In the genomic region with DNA sequence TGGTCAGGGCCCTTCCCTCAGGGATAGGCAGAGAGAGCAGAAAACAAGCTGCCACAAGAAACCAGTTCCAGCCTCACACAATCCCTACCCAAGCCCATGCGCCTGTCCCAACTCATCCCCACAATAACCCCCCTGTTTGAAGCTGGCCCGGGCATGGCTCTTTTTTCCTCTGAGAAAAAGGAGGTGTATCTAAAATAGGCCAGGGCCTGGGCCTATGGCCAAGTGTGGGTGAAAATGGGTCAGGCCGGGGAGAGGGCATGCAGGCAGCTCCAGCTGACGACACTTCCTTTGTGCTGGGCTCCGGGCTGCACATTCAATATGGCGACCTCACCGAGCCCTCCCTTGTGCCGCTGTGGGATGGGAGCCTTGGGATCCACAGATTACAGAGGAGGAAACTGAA, we compare ENCODE assay signal across 10 mouse cellular contexts. TPM values are rescaled to one million over a fixed set of nuclear protein-coding genes. Genes with fewer than 3 reads are reported as not detected.
A peak's percentile ranks its signal among the peaks of the same experiment; 100 is the strongest.
DNase-seq lines count a peak whose midpoint lies in the region; ATAC-seq lines count a peak whose summit lies in the region.
"Had no signal": no experiment of that assay in that cellular context is flagged by ENCODE, and none has a peak within 500 bp of the region (broad histone marks: within the 10 kb centered on the region; RNA-seq: fewer than 3 reads in every experiment).

No protein-coding gene starts in this region.

- H3K9ac ChIP-seq in heart, embryonic 11.5 days (ENCODE audit: low read depth, low read length): no peak overlapping the region
- H3K9ac ChIP-seq in heart, embryonic 14.5 days (ENCODE audit: low read length): no peak overlapping the region
- H3K9ac ChIP-seq: forebrain, postnatal 0 days had no signal

- H3K27ac ChIP-seq in heart, embryonic 11.5 days (ENCODE audit: low read depth, low read length): no peak overlapping the region
- no peak overlapping the region for H3K27ac ChIP-seq in heart, embryonic 14.5 days (replicated peaks in 1 of 2; ENCODE audit: control insufficient read depth in 1 of 2, insufficient read depth in 1 of 2, low read depth in 2 of 2, low read length in 2 of 2)
- no peak overlapping the region; the same call in 1 of the 2 replicates for H3K27ac ChIP-seq in embryonic facial prominence, embryonic 10.5 days (replicated peaks)

- no peak overlapping the region for H3K4me2 ChIP-seq in heart, embryonic 11.5 days
- H3K4me2 ChIP-seq in heart, embryonic 14.5 days (ENCODE audit: low read length): no peak overlapping the region

- intact Hi-C loops in left cerebral cortex, postnatal 4 days (cut with DNase I): no loop called here

- no peaks in the 10 kb centered on the region for H3K9me3 ChIP-seq in heart, embryonic 11.5 days (replicated peaks; ENCODE audit: control insufficient read depth, low read length)
- peaks cover 5% of the 10 kb centered on the region; the same call in 1 of the 2 replicates for H3K9me3 ChIP-seq in heart, embryonic 14.5 days (ENCODE audit: control insufficient read depth, low read length)
- H3K9me3 ChIP-seq in embryonic facial prominence, embryonic 10.5 days: no peaks in the 10 kb centered on the region

- ATAC-seq in heart, embryonic 11.5 days (replicated peaks; ENCODE audit: insufficient number of reproducible peaks, low FRiP score, low TSS enrichment): no peak
- ATAC-seq in heart, embryonic 14.5 days (ENCODE audit: insufficient number of reproducible peaks, insufficient read depth, low FRiP score, low read depth): 0 out of 2 replicates have a peak, but pooled peaks have one; percentile 12
- ATAC-seq: forebrain, postnatal 0 days had no signal

- no peaks in the 10 kb centered on the region for H3K27me3 ChIP-seq in heart, embryonic 11.5 days (ENCODE audit: control insufficient read depth, insufficient read depth, low read length)
- H3K27me3 ChIP-seq in heart, embryonic 14.5 days (ENCODE audit: control insufficient read depth, insufficient read depth, low read length): no peaks in the 10 kb centered on the region
- H3K27me3 ChIP-seq in embryonic facial prominence, embryonic 10.5 days (replicated peaks; ENCODE audit: low read depth, poor library complexity, severe bottlenecking): no peaks in the 10 kb centered on the region

- WGBS in heart, embryonic 11.5 days (ENCODE audit: insufficient replicate concordance): 85% methylated on average over 8 of the region's 8 CpGs
- WGBS in heart, embryonic 14.5 days: 55% methylated on average over 8 of the region's 8 CpGs
- 92% methylated on average over 8 of the region's 8 CpGs for WGBS in embryonic facial prominence, embryonic 10.5 days

- H3K4me1 ChIP-seq in heart, embryonic 11.5 days (ENCODE audit: control insufficient read depth, insufficient read depth, low read length): peaks cover 7% of the 10 kb centered on the region
- peaks cover 17 to 26% of the 10 kb centered on the region in 2 experiments for H3K4me1 ChIP-seq in heart, embryonic 14.5 days (ENCODE audit: control insufficient read depth in 2 of 2, insufficient read depth in 2 of 2, low read length in 2 of 2)
- H3K4me1 ChIP-seq in embryonic facial prominence, embryonic 10.5 days: peaks cover 20% of the 10 kb centered on the region

- DNase-seq in heart, adult 18-20 months: peak; percentile 63 to 71
- peak; percentile 91 to 96 for DNase-seq in cerebellum, adult 18-20 months
- peak; percentile 48 for DNase-seq in left cerebral cortex, postnatal 4 days
- DNase-seq in embryonic facial prominence, embryonic 10.5 days (ENCODE audit: low spot score): no peak
- DNase-seq in embryo, embryonic 11 days: no peak
- DNase-seq in yolk sac, embryonic 10.5 days (ENCODE audit: low spot score): no peak
- DNase-seq: forebrain, postnatal 0 days had no signal

- H3K36me3 ChIP-seq in heart, embryonic 11.5 days (ENCODE audit: control insufficient read depth, insufficient read depth, low read length): no peaks in the 10 kb centered on the region
- H3K36me3 ChIP-seq in heart, embryonic 14.5 days (ENCODE audit: control insufficient read depth, insufficient read depth, low read length): no peaks in the 10 kb centered on the region
- no peaks in the 10 kb centered on the region for H3K36me3 ChIP-seq in embryonic facial prominence, embryonic 10.5 days (replicated peaks)

- H3K4me3 ChIP-seq in heart, embryonic 11.5 days (ENCODE audit: low read depth, low read length): no peak overlapping the region
- no peak overlapping the region for H3K4me3 ChIP-seq in heart, embryonic 14.5 days (ENCODE audit: control insufficient read depth in 1 of 2, insufficient read depth in 1 of 2, low read depth in 1 of 2, low read length in 2 of 2)
- H3K4me3 ChIP-seq in embryonic facial prominence, embryonic 10.5 days: no peak overlapping the region

RNA-seq across cellular contexts. Expression of a gene that starts 26.4 kb away (rescaled TPM):
- total RNA-seq in heart, adult 18-20 months (2021): not detected
- polyA plus RNA-seq in heart, embryonic 11.5 days (2014; fragmentation: Nextera tagmentation; extraction: Ambion mirVana): not detected in 2 replicates
- not detected in 2 replicates for polyA plus RNA-seq in heart, embryonic 14.5 days (2014; fragmentation: Nextera tagmentation; extraction: Ambion mirVana)
- total RNA-seq in left cerebral cortex, postnatal 4 days (2021): not detected
- not detected in 2 replicates for polyA plus RNA-seq in embryonic facial prominence, embryonic 10.5 days (2016; fragmentation: Nextera tagmentation; extraction: Ambion mirVana)
- total RNA-seq: forebrain, postnatal 0 days had no signal
- polyA plus RNA-seq: forebrain, postnatal 0 days; limb, embryonic 11.5 days had no signal

RNA-seq across cellular contexts. Expression of a gene that starts 27.9 kb away (rescaled TPM):
- total RNA-seq in heart, adult 18-20 months (2021): 1 to 10 TPM; 5.1 to 7.2 TPM
- polyA plus RNA-seq in heart, embryonic 11.5 days (2014; fragmentation: Nextera tagmentation; extraction: Ambion mirVana): 10.4 and 11.3 TPM in 2 replicates
- 13.3 and 17.7 TPM in 2 replicates for polyA plus RNA-seq in heart, embryonic 14.5 days (2014; fragmentation: Nextera tagmentation; extraction: Ambion mirVana)
- 10 to 100 TPM; 68.4 to 73.9 TPM for total RNA-seq in left cerebral cortex, postnatal 4 days (2021)
- 5.9 and 6.0 TPM in 2 replicates for polyA plus RNA-seq in embryonic facial prominence, embryonic 10.5 days (2016; fragmentation: Nextera tagmentation; extraction: Ambion mirVana)

RNA-seq across cellular contexts. Expression of a gene that starts 37.9 kb away (rescaled TPM):
- under 1 TPM; 0.23 to 0.55 TPM for total RNA-seq in heart, adult 18-20 months (2021)
- polyA plus RNA-seq in heart, embryonic 11.5 days (2014; fragmentation: Nextera tagmentation; extraction: Ambion mirVana): 0.56 and 0.77 TPM in 2 replicates
- 0.91 and 1.1 TPM in 2 replicates for polyA plus RNA-seq in heart, embryonic 14.5 days (2014; fragmentation: Nextera tagmentation; extraction: Ambion mirVana)
- 1 to 10 TPM; 3.9 to 4.2 TPM for total RNA-seq in left cerebral cortex, postnatal 4 days (2021)
- 0.97 and 1.0 TPM in 2 replicates for polyA plus RNA-seq in embryonic facial prominence, embryonic 10.5 days (2016; fragmentation: Nextera tagmentation; extraction: Ambion mirVana)

Comparison
In these comparisons a context has a peak if more than half of its experiments do, and no peak if none do; other contexts are left out.
1. DNase-seq: peak in heart, adult 18-20 months (2 of 2), cerebellum, adult 18-20 months (2 of 2) and left cerebral cortex, postnatal 4 days (single experiment); none in embryonic facial prominence, embryonic 10.5 days (single experiment), embryo, embryonic 11 days (single experiment) and yolk sac, embryonic 10.5 days (single experiment).